Mouse (Mus musculus): ENCODE data around the gene Slc9a9.

Gene Slc9a9

DNA sequence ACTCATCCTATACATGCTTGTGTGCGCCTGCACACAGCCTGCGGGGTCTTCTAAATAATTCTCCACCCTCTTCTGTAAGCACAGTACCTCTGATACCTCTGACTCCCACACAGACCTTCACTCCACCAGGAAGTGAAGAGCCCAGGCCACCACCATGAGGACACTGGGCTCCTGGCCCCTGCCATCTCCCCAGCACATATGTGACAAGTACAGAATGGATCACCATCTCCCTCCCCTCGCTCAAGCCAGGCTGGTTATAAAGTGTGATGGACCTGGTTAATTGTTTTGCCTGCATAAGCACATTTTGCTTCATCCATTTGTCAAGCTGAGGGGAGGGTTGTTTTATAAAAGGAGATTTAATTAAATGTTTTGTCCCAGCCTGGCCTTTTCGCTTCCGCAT lies 408.2 kb downstream of the Slc9a9 start:
- DNase-seq (ENCODE audit: low spot score) = no peak

DNA sequence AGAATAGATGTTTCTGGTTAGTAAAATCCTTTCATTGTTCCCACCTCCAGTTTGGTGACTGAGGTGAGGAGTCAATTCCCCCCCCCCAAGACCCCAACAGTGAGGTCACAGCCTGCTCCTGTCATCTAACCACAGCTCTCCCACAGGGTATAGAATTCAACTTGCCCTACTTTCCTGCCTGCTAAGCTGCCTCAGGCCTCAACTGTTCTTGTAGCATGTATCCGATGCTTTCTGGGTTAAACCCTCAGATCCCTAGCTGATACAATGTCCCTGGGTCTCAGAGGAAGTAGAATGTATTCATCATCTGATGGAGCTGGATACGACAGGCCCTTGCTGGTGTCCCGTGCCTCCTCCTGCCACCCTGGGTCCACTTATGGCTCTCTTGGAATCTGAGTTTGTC lies 408.9 kb downstream of the Slc9a9 start:
- no peak for DNase-seq (ENCODE audit: low spot score)

DNA sequence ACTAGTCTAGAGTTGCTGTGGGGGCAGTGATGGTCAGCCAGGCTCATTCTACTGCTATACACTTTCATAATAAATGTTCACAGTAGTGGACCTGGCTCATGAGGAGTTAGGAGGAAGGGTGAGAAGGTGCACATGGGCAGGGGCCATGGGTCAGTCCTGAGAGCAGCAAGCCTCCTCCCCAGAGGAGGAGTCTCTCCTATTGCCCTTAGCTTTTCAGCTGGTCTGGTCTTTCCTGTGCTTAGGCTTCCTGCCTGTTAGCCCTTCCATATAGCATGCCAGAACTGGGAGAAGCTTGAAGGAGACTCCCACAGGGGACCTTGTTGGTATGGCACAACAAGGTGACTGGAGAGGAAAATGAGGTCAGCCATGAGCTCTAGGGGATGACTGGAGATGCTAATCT lies 410.2 kb downstream of the Slc9a9 start:
- no peak for DNase-seq (ENCODE audit: low spot score)

- no peak for DNase-seq (ENCODE audit: low spot score)
Observed at GRCm38 (mm10) chr9:95086109-95086821, 416.6 kb downstream of the Slc9a9 start.

DNA sequence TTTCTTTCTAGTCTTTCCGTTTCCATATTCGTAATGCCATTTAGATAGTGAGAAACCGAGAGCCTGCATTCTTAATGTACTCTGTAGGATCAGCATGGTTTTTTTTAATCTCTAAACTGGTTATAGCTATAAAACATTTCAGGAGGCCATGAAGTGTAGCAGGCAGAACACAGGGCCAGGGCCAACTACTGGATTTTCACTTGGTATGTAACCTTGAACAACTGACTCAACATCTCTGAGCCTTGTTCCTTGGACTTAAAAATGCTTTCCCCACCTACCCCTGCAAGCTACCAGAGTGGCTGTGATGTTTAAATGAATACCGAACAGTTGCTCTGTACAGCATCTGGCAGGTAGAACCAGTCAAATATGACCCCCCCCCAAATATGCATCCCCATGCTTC lies 418.5 kb downstream of the Slc9a9 start:
- no peak for DNase-seq (ENCODE audit: low spot score)

- DNase-seq (ENCODE audit: low spot score) = no peak
Observed at GRCm38 (mm10) chr9:95089050-95089449, 419.3 kb downstream of the Slc9a9 start.

DNA sequence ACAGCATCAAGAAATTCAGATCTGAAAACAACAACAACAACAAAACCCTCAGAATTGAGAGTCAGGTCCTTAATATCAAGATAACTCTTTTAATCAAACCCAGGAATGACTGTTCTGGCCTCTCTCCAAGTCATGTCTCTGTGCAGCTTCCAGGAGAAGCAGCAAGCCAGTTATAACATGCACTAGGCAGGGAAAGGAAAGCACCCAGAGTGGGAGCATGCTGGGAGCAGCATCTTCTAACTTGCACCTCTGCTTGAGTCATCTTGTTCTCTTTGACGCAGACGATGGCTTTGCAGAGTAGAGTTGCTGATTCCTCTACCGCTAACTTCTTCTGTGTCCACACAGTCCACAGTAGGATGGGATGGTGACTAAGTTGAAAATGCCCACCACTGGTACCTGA lies 426.8 kb downstream of the Slc9a9 start:
- DNase-seq (ENCODE audit: low spot score) = no peak

DNA sequence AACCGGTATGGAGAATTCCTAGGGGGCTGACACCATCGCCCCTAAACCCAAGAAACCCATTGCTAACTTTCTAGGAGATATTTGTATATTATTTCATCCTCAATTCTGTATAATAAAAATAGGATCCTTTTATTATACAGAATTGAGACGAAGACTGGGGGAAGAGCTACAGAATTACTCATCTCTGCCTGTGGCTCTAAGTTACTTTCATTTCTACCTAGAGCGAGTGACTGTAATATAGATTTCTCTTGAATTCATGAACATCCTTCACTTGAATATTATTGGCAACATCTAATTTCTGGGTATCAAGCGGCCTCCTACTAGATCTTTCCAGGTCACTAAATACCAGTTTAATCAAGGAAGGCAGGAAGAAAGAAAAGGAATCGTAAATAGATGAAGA lies 436.1 kb downstream of the Slc9a9 start:
- no peak for DNase-seq (ENCODE audit: low spot score)

DNA sequence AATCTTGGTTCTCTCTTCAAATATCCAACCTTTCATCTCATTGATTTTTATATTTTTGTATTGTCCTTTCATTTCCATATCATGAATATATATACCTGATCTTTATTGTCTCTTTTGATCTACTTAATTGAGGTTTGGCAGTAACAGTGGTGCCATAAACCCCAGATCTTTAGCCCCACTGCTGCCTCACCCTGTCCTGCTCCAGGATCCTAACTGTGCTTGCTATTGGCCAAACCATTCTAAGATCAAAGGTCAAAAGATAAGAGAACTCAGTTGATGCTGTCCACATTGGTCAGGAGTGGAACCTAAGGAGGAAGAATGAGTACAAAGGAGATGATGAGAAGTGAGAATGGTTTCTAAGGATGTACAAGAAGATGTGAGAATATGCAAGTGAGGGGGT lies 440.1 kb downstream of the Slc9a9 start:
- no peak for DNase-seq (ENCODE audit: low spot score)

- DNase-seq (ENCODE audit: low spot score) = no peak
Observed at GRCm38 (mm10) chr9:95110768-95111167, 441.1 kb downstream of the Slc9a9 start.

GRCm38 (mm10) chr9:95111732-95112131 lies 442.0 kb downstream of the Slc9a9 start:
- DNase-seq (ENCODE audit: low spot score) = no peak

- DNase-seq (ENCODE audit: low spot score) = no peak
Observed at GRCm38 (mm10) chr9:95113157-95114135, 443.7 kb downstream of the Slc9a9 start.

- no peak for DNase-seq (ENCODE audit: low spot score)
Observed at GRCm38 (mm10) chr9:95120062-95120461, 450.4 kb downstream of the Slc9a9 start.

- DNase-seq (ENCODE audit: low spot score) = no peak
Observed at GRCm38 (mm10) chr9:95121151-95121835, 451.6 kb downstream of the Slc9a9 start.

- no peak for DNase-seq (ENCODE audit: low spot score)
Observed at GRCm38 (mm10) chr9:95125683-95126082, 456.0 kb downstream of the Slc9a9 start.

GRCm38 (mm10) chr9:95127774-95128173 lies 458.1 kb downstream of the Slc9a9 start:
- DNase-seq (ENCODE audit: low spot score) = no peak

DNA sequence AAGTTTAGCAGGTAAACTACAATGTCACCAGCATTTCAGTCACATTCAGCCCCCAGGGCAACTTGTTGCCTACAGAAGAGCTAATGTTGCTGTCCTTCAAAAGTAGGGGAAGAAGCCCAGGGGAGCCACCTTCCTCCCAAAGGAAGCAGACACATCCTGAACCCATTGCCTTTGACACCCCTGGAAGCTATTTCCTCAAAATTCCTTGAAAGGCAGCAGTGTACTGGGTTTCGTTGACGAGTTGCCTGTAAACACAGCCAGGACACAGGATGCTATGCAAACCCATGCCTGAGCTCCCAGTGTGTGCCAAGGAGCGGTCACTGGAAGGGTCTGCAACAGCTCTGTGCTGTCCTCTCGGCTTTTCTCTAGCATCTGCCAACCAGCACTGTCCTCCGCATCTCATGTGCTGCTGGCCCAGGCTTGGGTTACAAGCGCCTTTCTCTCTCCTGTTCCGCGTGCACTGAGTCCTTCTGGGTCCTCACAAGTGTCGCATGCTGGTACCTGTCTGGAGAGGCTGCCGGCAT lies 479.6 kb downstream of the Slc9a9 start:
- no peak for DNase-seq (ENCODE audit: low spot score)

GRCm38 (mm10) chr9:95150096-95150495 lies 480.4 kb downstream of the Slc9a9 start:
- DNase-seq (ENCODE audit: low spot score) = no peak

- no peak for DNase-seq (ENCODE audit: low spot score)
Observed at GRCm38 (mm10) chr9:95150597-95150996, 480.9 kb downstream of the Slc9a9 start.

- DNase-seq (ENCODE audit: low spot score) = no peak
Observed at GRCm38 (mm10) chr9:95150998-95151397, 481.3 kb downstream of the Slc9a9 start.

- no peak for DNase-seq (ENCODE audit: low spot score)
Observed at GRCm38 (mm10) chr9:95151746-95152145, 482.0 kb downstream of the Slc9a9 start.

DNA sequence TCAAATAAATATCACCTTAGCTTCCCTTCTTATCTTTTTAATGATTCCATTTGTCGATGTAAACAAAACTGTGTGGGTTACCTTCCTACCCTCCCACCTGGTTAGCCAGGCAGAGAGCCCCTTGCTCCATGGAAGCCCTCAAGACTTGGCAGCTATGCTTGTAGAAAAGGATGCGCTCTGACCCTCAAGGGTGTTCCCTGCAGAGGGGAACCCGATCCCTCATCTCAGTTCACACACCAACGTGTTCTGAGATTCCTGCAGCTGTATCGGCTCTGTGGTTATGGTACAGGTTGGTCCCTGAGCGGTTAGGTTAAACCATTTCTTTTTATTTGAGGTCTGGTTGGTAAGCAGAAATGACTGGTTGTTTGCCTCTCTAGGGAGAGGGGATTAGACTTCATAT lies 484.3 kb downstream of the Slc9a9 start:
- no peak for DNase-seq (ENCODE audit: low spot score)
